Mouse (Mus musculus) erythroblast, adult 5-6 weeks (primary cell): Measurements from ENCODE around the gene Tmem92. TPM values are rescaled to one million over a fixed set of nuclear protein-coding genes. Genes with fewer than 3 reads are reported as not detected.

Source experiments
- ATAC-seq: replicated peaks from 2 replicates; pipeline ENCODE4 v1.8.0; 2016; ENCODE audit warnings: moderate number of reproducible peaks, mild to moderate bottlenecking, moderate TSS enrichment, inconsistent platforms; ENCODE audit not compliant: poor library complexity, low FRiP score, severe bottlenecking
- total RNA-seq, 2 experiments: library from RNA; stranded (forward) in 1 of 2; stranded (reverse) in 1 of 2; fragments of 150-400 nt in 1 of 2; fragments of 200-764, 138-1000 nt in 1 of 2; gene quantifications; 2 replicates each; pipeline versions ENCODE4 v1.2.3 to v1.2.4; 2015 to 2017; ENCODE audit warnings: low replicate concordance in 2 of 2

Tmem92 gene
- total RNA-seq, 2 experiments from 2014 or later: not detected

DNA sequence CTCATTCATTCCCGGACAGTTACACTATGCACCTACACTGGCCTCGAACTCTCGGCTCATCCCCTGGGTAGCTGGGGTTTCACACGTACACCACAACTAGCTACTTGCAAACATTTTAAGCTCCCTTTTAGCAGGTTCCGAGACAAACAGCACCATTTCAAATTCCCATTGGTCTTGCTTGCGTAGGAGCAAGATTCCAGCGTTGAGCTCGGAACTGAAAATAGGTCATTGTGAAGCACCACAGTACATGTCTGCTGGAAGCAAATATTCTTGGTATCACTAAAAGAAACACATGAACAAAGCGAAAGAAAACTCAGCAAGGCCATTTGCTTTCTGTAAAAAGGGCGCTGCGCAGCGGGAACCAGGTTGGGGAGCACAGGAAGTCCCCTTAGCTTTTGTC lies 51.3 kb downstream of the Tmem92 start:
- no peak for ATAC-seq

DNA sequence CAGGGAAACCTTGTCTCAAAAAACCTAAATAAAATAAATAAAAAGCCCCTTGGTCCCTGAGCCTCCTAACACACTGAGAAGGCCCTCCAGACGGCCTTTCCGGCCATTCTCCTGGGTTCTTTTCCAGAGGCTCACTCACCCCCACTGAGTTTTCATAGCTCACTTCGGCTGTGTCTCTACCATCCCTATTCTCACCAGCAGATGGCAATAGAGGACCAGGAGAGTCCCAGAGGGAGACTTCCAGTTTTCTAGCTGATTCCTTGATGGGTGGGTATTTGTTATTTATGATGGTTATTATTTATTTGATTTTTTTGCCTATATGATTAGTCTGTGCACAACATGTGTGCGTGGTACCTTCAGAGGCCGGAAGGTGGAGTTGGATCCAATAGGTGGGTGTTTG lies 52.2 kb downstream of the Tmem92 start:
- no peak; the same call in 1 of the 2 replicates for ATAC-seq

DNA sequence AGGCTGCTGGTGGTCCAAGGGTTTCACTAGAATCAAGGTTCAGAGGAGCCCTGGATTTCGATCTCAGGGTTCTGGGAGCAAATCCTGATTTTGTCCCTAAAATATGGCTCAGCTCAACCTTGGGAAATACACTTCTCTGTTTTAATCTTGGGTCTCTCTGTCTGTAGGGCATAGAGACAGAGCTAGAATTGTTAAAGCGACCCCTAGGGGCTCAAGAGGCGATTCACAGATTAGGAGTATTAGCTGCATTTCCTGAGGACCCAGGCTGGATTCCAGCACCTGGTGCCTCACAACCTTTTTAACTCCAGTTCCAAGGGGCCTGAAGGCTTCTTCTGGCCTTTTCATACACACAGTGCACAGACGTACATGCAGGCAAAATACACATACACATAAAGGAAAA lies 52.9 kb downstream of the Tmem92 start:
- no peak for ATAC-seq

DNA sequence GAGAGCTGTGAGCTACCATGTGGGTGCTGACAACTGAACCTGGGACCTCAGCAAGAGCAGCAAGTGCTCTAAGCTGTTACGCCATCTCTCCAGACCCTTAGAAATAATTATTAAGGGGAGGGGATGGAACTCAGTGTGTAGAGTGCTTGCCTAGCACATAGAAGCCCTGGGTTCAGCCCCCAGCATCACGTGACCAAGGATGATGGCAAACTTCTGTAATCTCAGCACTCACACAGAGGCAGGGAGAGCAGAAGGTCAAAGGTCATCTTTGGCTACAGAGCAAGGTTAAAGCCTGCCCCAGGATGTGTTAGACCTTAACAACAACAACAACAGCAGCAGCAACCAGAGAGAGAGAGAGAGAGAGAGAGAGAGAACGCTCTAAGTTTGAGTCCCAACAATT lies 54.0 kb downstream of the Tmem92 start:
- ATAC-seq: no peak

DNA sequence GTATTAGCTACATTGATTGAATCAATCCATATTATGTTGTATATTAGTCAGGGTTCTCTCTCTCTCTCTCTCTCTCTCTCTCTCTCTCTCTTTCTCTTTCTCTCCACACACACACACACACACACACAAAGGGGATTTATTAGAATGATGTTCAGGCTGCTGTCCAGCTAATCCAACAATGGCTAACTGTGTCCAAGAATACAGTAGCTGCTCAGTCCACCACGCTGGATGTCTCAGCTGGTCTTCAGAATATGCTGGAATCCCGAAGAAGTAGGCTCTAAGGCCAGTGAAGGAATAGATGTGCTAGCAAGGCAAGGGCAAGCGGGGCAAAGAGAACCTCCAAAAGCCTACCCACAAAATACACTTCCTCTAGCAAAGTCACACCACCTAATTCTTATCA lies 55.2 kb downstream of the Tmem92 start:
- no peak for ATAC-seq

Other genes starting within 250 kb of the Tmem92 start
- gene Rsad1, start 233.4 kb downstream of the Tmem92 start, total RNA-seq (2015; ENCODE audit: low replicate concordance): not detected in 2 replicates
- 0.34 and 2.0 TPM in 2 replicates for gene Rsad1, start 233.4 kb downstream of the Tmem92 start, total RNA-seq (2017; ENCODE audit: low replicate concordance)
- not detected in 2 replicates for gene Chad, start 217.7 kb downstream of the Tmem92 start, total RNA-seq (2015; ENCODE audit: low replicate concordance)
- not detected in 2 replicates for gene Chad, start 217.7 kb downstream of the Tmem92 start, total RNA-seq (2017; ENCODE audit: low replicate concordance)
- gene Acsf2, start 180.8 kb downstream of the Tmem92 start, total RNA-seq (2015; ENCODE audit: low replicate concordance): 6.3 and 10.8 TPM in 2 replicates
- 0.26 and 2.5 TPM in 2 replicates for gene Acsf2, start 180.8 kb downstream of the Tmem92 start, total RNA-seq (2017; ENCODE audit: low replicate concordance)
- gene Lrrc59, start 152.9 kb downstream of the Tmem92 start, total RNA-seq (2015; ENCODE audit: low replicate concordance): 15.7 and 21.1 TPM in 2 replicates
- 20.0 and 27.6 TPM in 2 replicates for gene Lrrc59, start 152.9 kb downstream of the Tmem92 start, total RNA-seq (2017; ENCODE audit: low replicate concordance)
- 7.1 and 49.2 TPM in 2 replicates for gene Mrpl27, start 128.9 kb downstream of the Tmem92 start, total RNA-seq (2015; ENCODE audit: low replicate concordance)
- gene Mrpl27, start 128.9 kb downstream of the Tmem92 start, total RNA-seq (2017; ENCODE audit: low replicate concordance): 10.5 and 17.8 TPM in 2 replicates
- gene Eme1, start 128.7 kb downstream of the Tmem92 start, total RNA-seq (2015; ENCODE audit: low replicate concordance): 3.1 and 4.8 TPM in 2 replicates
- 10.1 and 13.2 TPM in 2 replicates for gene Eme1, start 128.7 kb downstream of the Tmem92 start, total RNA-seq (2017; ENCODE audit: low replicate concordance)
- not detected in 2 replicates for gene Xylt2, start 105.2 kb downstream of the Tmem92 start, total RNA-seq (2015; ENCODE audit: low replicate concordance)
- 0.26 and 0.56 TPM in 2 replicates for gene Xylt2, start 105.2 kb downstream of the Tmem92 start, total RNA-seq (2017; ENCODE audit: low replicate concordance)
- gene Gm11541, start 78.2 kb downstream of the Tmem92 start, total RNA-seq (2015; ENCODE audit: low replicate concordance): not detected in 2 replicates
- gene Gm11541, start 78.2 kb downstream of the Tmem92 start, total RNA-seq (2017; ENCODE audit: low replicate concordance): not detected in 2 replicates
- gene Cdc34b, start 40.9 kb downstream of the Tmem92 start, total RNA-seq (2015; ENCODE audit: low replicate concordance): not detected in 2 replicates
- gene Cdc34b, start 40.9 kb downstream of the Tmem92 start, total RNA-seq (2017; ENCODE audit: low replicate concordance): not detected in 2 replicates
- 0.21 TPM in 1 of 2 replicates, not detected in the other for gene Col1a1, start 153.5 kb upstream of the Tmem92 start, total RNA-seq (2015; ENCODE audit: low replicate concordance)
- gene Col1a1, start 153.5 kb upstream of the Tmem92 start, total RNA-seq (2017; ENCODE audit: low replicate concordance): 0.68 TPM in 1 of 2 replicates, not detected in the other
- not detected in 2 replicates for gene Hils1, start 184.9 kb upstream of the Tmem92 start, total RNA-seq (2015; ENCODE audit: low replicate concordance)
- not detected in 2 replicates for gene Hils1, start 184.9 kb upstream of the Tmem92 start, total RNA-seq (2017; ENCODE audit: low replicate concordance)
- gene Sgca, start 193.6 kb upstream of the Tmem92 start, total RNA-seq (2015; ENCODE audit: low replicate concordance): not detected in 2 replicates
- gene Sgca, start 193.6 kb upstream of the Tmem92 start, total RNA-seq (2017; ENCODE audit: low replicate concordance): not detected in 2 replicates
- 21.9 and 30.7 TPM in 2 replicates for gene Ppp1r9b, start 208.3 kb upstream of the Tmem92 start, total RNA-seq (2015; ENCODE audit: low replicate concordance)
- gene Ppp1r9b, start 208.3 kb upstream of the Tmem92 start, total RNA-seq (2017; ENCODE audit: low replicate concordance): 41.1 and 45.2 TPM in 2 replicates
- gene Samd14, start 227.2 kb upstream of the Tmem92 start, total RNA-seq (2015; ENCODE audit: low replicate concordance): 22.1 and 25.9 TPM in 2 replicates
- gene Samd14, start 227.2 kb upstream of the Tmem92 start, total RNA-seq (2017; ENCODE audit: low replicate concordance): 32.0 and 47.1 TPM in 2 replicates